Mouse (Mus musculus): Measurements from ENCODE around the gene Grk6. TPM values are rescaled to one million over a fixed set of nuclear protein-coding genes. Genes with fewer than 3 reads are reported as not detected.

Grk6 gene
- polyA plus RNA-seq, 1 experiment: 228 TPM

DNA sequence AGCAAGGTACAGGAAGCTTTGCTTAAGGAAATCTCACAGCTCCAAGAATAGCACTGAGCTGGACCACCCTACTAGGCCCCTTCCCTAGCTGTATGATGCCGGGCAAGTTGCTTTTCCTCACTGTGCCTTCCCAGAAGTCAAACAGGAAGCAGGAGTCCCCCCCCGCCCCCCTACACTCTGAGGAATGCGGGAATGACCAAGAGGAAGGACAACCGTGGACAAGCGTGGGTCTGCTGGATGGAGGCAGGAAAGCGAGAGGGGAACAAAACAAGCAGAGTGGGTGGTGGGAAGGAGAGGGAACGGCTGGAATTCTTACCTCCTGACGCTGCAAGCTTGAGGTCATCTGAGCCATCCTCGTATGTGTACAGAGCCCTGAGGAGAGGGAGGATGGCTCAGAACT lies 38.2 kb downstream of the Grk6 start:
- DNase-seq: no peak
- WGBS: 86% methylated on average over 9 of the region's 9 CpGs
- TF ChIP-seq POLR2A (IDR thresholded peaks at IDR 0.05; ENCODE audit: control insufficient read depth, extremely low read depth, insufficient read depth, low read length, poor library complexity): no peak
- TF ChIP-seq CTCF (IDR thresholded peaks at IDR 0.05; ENCODE audit: borderline replicate concordance, control insufficient read depth, extremely low read depth, insufficient read depth, low read length, poor library complexity): no peak
- Histone ChIP-seq H3K4me1 (replicated peaks; ENCODE audit: control insufficient read depth, insufficient read depth, low read length) (peaks cover 29% of the 10 kb centered on the region), H3K27me3 (ENCODE audit: control insufficient read depth, insufficient read depth, low read length) (peaks cover 10% of the 10 kb centered on the region), H3K36me3 (ENCODE audit: control insufficient read depth, insufficient read depth, low read length) (no peaks in the 10 kb centered on the region), H3K4me3 (ENCODE audit: control insufficient read depth, insufficient read depth, low read length) (no peak overlapping the region), H3K27ac (ENCODE audit: control insufficient read depth, insufficient read depth, low read length) (no peak overlapping the region)

DNA sequence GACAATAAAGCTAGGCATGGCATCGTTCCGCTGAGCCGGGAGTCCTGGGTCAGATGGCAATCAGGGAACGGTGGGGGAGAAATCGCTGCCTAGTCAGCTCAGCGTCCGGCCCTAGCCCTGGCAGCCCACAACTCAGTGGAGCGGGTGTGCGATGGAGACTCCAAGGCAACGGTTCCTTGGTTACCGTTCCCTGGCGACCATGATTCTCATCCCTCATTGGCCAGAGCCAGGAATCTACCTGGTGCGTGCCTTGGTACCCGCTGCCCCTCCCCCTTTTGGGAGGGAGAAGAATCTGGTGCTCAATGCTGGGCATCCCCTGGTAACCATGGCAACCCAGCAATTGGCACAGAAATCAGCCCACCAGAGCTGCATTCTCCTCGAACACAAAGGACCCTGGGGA lies 38.7 kb downstream of the Grk6 start:
- DNase-seq: no peak
- Histone ChIP-seq H3K27me3 (ENCODE audit: control insufficient read depth, insufficient read depth, low read length) (peaks cover 13% of the 10 kb centered on the region), H3K4me3 (ENCODE audit: control insufficient read depth, insufficient read depth, low read length) (no peak overlapping the region), H3K27ac (ENCODE audit: control insufficient read depth, insufficient read depth, low read length) (no peak overlapping the region), H3K36me3 (ENCODE audit: control insufficient read depth, insufficient read depth, low read length) (no peaks in the 10 kb centered on the region), H3K4me1 (replicated peaks; ENCODE audit: control insufficient read depth, insufficient read depth, low read length) (peaks cover 28% of the 10 kb centered on the region)
- 51% methylated on average over 15 of the region's 15 CpGs for WGBS
- TF ChIP-seq CTCF (IDR thresholded peaks at IDR 0.05; ENCODE audit: borderline replicate concordance, control insufficient read depth, extremely low read depth, insufficient read depth, low read length, poor library complexity) (no peak), POLR2A (IDR thresholded peaks at IDR 0.05; ENCODE audit: control insufficient read depth, extremely low read depth, insufficient read depth, low read length, poor library complexity) (no peak)

DNA sequence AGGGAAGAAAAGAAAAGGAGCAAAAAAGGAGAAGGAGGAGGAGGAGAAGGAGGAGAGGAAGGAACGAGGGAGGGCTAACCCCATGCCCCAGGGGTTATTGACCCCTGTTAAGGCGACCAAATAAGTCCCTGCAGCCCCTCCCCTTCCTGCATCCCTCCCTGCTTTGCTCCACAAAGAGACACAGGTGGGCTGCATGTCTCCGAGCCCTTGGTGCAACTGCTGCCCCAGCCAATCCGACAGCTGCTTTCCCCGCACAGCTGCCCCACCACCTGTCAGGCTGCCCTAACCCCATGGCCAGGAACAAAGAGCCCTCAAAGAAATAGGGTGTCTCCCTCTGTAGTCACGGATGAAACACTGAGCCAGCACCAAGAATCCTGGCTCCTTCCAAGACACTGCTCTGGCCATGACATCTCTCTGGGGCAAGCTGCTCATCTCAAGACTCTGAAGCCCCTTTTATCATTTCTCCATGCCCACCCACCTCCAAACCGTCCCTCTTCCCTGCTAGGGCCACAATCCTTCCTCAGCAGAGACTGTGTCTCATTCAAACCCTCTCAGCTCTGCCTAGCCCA lies 39.7 kb downstream of the Grk6 start:
- Histone ChIP-seq H3K27me3 (ENCODE audit: control insufficient read depth, insufficient read depth, low read length) (peaks cover 16% of the 10 kb centered on the region), H3K4me1 (replicated peaks; ENCODE audit: control insufficient read depth, insufficient read depth, low read length) (peaks cover 19% of the 10 kb centered on the region)

DNA sequence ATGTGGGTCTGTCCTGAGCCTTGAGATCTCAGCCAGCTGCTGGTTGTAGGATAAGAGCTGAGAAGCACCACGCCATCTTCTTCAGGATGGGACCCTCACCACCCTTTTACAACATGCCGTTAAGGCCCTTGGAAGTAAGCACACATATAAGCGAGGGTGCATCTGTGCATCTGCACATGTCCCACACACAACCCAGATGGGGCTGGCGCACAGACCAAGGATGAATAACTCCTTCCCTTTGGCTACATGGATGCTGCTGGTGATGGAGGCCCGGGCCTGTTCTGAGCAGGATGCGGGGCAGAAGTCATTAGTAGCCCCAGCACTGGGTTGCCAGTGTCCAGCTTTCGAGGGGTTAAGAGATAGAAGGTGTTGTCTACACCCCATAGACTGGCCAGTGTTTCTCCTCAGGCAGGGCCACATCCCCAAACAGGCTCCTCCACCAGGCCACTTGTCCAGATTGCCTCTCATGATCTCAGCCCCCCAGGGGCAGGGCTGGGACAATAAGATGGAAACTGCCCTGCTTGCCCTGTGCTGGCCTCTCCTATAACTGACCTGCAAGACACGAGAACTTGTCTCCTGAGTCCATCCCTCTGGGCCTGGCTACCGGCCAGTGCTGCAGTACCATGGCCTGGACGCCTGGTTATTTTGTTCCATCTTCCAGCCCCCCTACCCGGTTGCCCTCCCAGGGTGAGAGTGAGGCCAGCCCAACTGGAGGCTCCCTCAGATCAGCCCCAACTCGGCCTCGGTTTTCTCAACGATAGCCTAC lies 41.3 kb downstream of the Grk6 start:
- H3K27me3 ChIP-seq (ENCODE audit: control insufficient read depth, insufficient read depth, low read length): peaks cover 16% of the 10 kb centered on the region
- H3K27ac ChIP-seq (ENCODE audit: control insufficient read depth, insufficient read depth, low read length): no peak overlapping the region
- H3K4me3 ChIP-seq (ENCODE audit: control insufficient read depth, insufficient read depth, low read length): no peak overlapping the region
- whole genome bisulfite sequencing: 78% methylated on average over 14 of the region's 14 CpGs
- DNase-seq: no peak
- H3K36me3 ChIP-seq (ENCODE audit: control insufficient read depth, insufficient read depth, low read length): no peaks in the 10 kb centered on the region
- no peak for TF ChIP-seq POLR2A (IDR thresholded peaks at IDR 0.05; ENCODE audit: control insufficient read depth, extremely low read depth, insufficient read depth, low read length, poor library complexity)
- no peak for TF ChIP-seq CTCF (IDR thresholded peaks at IDR 0.05; ENCODE audit: borderline replicate concordance, control insufficient read depth, extremely low read depth, insufficient read depth, low read length, poor library complexity)
- peaks cover 19% of the 10 kb centered on the region for H3K4me1 ChIP-seq (replicated peaks; ENCODE audit: control insufficient read depth, insufficient read depth, low read length)

More for the DNA sequence above, 39.7 kb downstream of the Grk6 start:
- TF ChIP-seq POLR2A (IDR thresholded peaks at IDR 0.05; ENCODE audit: control insufficient read depth, extremely low read depth, insufficient read depth, low read length, poor library complexity): no peak
- TF ChIP-seq CTCF (IDR thresholded peaks at IDR 0.05; ENCODE audit: borderline replicate concordance, control insufficient read depth, extremely low read depth, insufficient read depth, low read length, poor library complexity): no peak
- WGBS: 13% methylated on average over 7 of the region's 7 CpGs
- Histone ChIP-seq H3K36me3 (ENCODE audit: control insufficient read depth, insufficient read depth, low read length) (no peaks in the 10 kb centered on the region), H3K4me3 (ENCODE audit: control insufficient read depth, insufficient read depth, low read length) (no peak overlapping the region), H3K27ac (ENCODE audit: control insufficient read depth, insufficient read depth, low read length) (no peak overlapping the region)
- peak; percentile 55 for DNase-seq

DNA sequence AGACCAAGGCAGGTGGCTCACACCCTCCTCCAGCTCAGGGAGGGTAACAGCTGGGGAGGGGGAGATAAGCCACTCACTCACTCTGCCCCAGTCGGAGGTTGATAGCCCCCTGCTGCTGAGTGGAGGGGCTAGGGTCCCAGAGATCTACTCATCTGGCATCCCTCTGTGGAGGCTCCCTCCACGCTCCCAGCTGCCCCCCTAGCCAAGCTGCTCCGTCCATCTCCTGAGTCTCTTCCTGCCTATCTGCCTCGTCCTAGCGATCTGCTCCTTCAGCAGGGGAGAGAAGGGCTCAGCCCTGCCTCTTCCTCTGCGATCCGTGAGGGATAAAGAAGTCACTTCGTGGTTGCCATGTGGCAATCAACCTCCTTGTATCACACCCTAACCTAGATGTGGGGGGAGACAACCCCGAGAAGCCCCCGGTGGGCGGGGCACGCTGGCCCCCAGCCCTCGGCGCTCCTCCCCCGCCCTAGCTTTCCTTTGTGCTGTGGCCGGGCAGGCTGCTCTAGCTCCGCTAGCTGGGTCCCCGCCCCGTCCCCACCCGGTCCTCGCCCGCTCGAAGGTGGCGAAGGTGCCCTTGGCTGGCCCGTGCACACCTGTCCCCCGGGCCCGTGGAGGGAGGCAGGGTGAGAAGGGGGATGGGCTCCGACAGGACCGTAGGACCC lies 42.2 kb downstream of the Grk6 start:
- Histone ChIP-seq H3K27ac (ENCODE audit: control insufficient read depth, insufficient read depth, low read length) (no peak overlapping the region), H3K36me3 (ENCODE audit: control insufficient read depth, insufficient read depth, low read length) (no peaks in the 10 kb centered on the region), H3K4me1 (replicated peaks; ENCODE audit: control insufficient read depth, insufficient read depth, low read length) (peaks cover 19% of the 10 kb centered on the region), H3K4me3 (ENCODE audit: control insufficient read depth, insufficient read depth, low read length) (peak overlapping the region; percentile 44), H3K27me3 (ENCODE audit: control insufficient read depth, insufficient read depth, low read length) (peaks cover 16% of the 10 kb centered on the region)
- no peak for TF ChIP-seq POLR2A (IDR thresholded peaks at IDR 0.05; ENCODE audit: control insufficient read depth, extremely low read depth, insufficient read depth, low read length, poor library complexity)
- TF ChIP-seq CTCF (IDR thresholded peaks at IDR 0.05; ENCODE audit: borderline replicate concordance, control insufficient read depth, extremely low read depth, insufficient read depth, low read length, poor library complexity): no peak
- DNase-seq: no peak
- 5% methylated on average over 29 of the region's 29 CpGs for WGBS

DNA sequence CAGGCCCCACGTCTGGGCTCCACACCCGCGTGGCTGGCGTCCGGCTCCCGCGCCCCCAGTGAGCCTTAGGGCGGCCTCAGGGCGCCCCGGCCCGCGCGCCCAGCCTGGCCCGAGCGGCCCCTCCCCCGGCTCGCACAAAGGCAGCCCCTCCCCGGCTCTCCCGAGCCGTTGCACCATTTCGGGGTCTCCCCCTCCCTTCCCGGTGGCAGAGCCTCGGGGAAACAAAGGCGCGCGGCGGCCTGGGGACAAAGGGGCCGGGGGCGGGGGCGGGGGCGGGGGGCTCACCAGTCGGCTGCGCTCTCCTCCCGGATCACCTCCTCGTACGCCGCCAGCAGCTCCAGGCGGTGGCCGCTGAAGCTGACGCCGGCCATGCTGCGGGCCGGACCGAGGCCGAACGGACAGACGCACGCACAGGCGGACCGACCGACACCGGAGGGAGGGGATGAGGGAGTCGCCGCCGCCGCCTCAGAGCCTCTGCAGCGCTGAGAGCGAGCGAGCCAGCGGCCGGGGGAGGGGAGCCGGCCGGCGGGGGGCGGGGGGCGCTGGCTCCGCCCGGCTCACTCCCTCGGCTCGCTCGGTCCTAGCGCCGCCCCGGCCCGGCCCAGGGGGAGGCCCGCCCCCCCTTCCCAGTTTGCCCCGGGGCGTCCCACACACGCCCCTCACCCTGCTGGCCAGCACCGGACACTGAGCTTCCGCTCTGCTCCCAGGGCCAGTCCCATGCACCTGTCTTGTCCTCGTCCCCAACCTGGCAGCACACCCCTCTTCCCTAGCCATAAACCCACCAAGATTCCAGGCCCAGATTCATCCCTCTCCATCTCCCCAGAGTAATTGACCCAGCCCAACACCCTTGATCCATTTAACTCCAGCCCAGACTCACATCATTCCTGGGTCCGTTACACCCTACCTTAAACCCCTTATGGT lies 43.0 kb downstream of the Grk6 start, which contains the start of gene Dbn1:
Dbn1 (minus strand) TSS at position 534 of the 921 bp plus-strand sequence.
- no peak for DNase-seq
- TF ChIP-seq CTCF (IDR thresholded peaks at IDR 0.05; ENCODE audit: borderline replicate concordance, control insufficient read depth, extremely low read depth, insufficient read depth, low read length, poor library complexity): no peak
- TF ChIP-seq POLR2A (IDR thresholded peaks at IDR 0.05; ENCODE audit: control insufficient read depth, extremely low read depth, insufficient read depth, low read length, poor library complexity): no peak
- Histone ChIP-seq H3K27ac (ENCODE audit: control insufficient read depth, insufficient read depth, low read length) (no peak within 1 kb of the TSS), H3K4me1 (replicated peaks; ENCODE audit: control insufficient read depth, insufficient read depth, low read length) (peaks cover 19% of the 10 kb centered on the region), H3K4me3 (ENCODE audit: control insufficient read depth, insufficient read depth, low read length) (peak within 1 kb of the TSS; percentile 44), H3K36me3 (ENCODE audit: control insufficient read depth, insufficient read depth, low read length) (no peaks in the 10 kb centered on the region), H3K27me3 (ENCODE audit: control insufficient read depth, insufficient read depth, low read length) (peaks cover 16% of the 10 kb centered on the region)
- 3% methylated on average over 63 of the region's 83 CpGs for WGBS
